Mouse (Mus musculus) liver, embryonic 16.5 days (tissue): ENCODE measurements around the gene Bhlhe40. TPM values are rescaled to one million over a fixed set of nuclear protein-coding genes. Genes with fewer than 3 reads are reported as not detected.

Experiments
- ATAC-seq: fragments of 200-750 bp; cut with Nextera tagmentation; 2 replicates; pipeline ENCODE4 v1.8.0; 2017; ENCODE audit warnings: low read depth, mild to moderate bottlenecking, moderate number of reproducible peaks, moderate library complexity
- H3K27ac ChIP-seq: fragments of 300-500 bp; sonication (generic); 2 replicates; pipeline ENCODE4 v1.5.1; 2014; ENCODE audit warnings: mild to moderate bottlenecking, low read length
- H3K27me3 ChIP-seq: fragments of 300-500 bp; sonication (generic); 2 replicates; pipeline ENCODE4 v1.6.1; 2014; ENCODE audit warnings: low read depth, low read length, mixed read lengths; ENCODE audit not compliant: control insufficient read depth, insufficient read depth
- H3K36me3 ChIP-seq: fragments of 300-500 bp; sonication (generic); 2 replicates; pipeline ENCODE4 v1.6.1; 2014; ENCODE audit warnings: mild to moderate bottlenecking; ENCODE audit not compliant: control insufficient read depth, insufficient read depth
- H3K4me1 ChIP-seq: fragments of 300-500 bp; sonication (generic); 2 replicates; pipeline ENCODE4 v1.6.1; 2014; ENCODE audit warnings: low read depth, low read length, mixed read lengths; ENCODE audit not compliant: control insufficient read depth
- H3K4me2 ChIP-seq: fragments of 300-500 bp; sonication (generic); 2 replicates; pipeline ENCODE4 v1.6.1; 2014; ENCODE audit warnings: low read depth, low read length, mixed read lengths
- H3K4me3 ChIP-seq: fragments of 300-500 bp; sonication (generic); 2 replicates; pipeline ENCODE4 v1.5.1; 2014; ENCODE audit warnings: low read depth, mild to moderate bottlenecking, low read length
- H3K9ac ChIP-seq: fragments of 300-500 bp; sonication (generic); 2 replicates; pipeline ENCODE4 v1.6.1; 2014; ENCODE audit warnings: low read depth, low read length
- H3K9me3 ChIP-seq: fragments of 300-500 bp; sonication (generic); replicated peaks from 2 replicates; pipeline ENCODE4 v1.6.1; 2016; ENCODE audit warnings: low read length; ENCODE audit not compliant: control insufficient read depth
- WGBS: fragments of 180-500 bp; shearing (Covaris S2); extraction: QIAGEN DNeasy Blood & Tissue Kit; methylation state at CpG from one replicate; pipeline ENCODE4 v1.1.7; 2014; ENCODE audit not compliant: insufficient replicate concordance; 5-methylcytosine and 5-hydroxymethylcytosine counted together
- polyA plus RNA-seq: library from polyadenylated mRNA; unstranded; fragments of >200 nt; fragmentation: Nextera tagmentation; extraction: Ambion mirVana; gene quantifications from 2 replicates; pipeline ENCODE4 v1.2.1, GENCODE M21; 2015

Bhlhe40 gene
- polyA plus RNA-seq, 1 experiment from 2014 or later: 21.3 TPM

DNA sequence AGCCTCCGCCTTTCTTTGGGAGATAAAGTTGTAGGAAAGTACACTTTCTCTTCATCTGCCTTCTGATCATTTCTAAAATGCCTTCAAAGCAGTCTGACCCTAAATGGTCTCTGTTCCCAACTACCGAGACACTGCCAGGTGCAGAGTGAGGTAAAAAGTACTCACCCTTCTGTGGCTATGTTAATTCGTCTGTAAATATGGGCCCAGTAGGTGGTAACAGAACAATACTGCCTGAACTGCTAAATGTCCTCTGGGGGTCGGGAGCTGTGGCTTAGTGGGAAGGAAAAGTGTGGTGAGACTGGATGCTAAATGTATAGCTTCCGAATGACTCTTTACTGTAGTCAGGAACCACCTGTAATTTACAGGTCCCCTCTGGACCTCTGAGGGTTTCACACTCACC lies 16.1 kb upstream of the Bhlhe40 start:
- 49% methylated on average over 5 of the region's 5 CpGs for WGBS
- no peak overlapping the region for H3K4me2 ChIP-seq
- H3K9me3 ChIP-seq: no peaks in the 10 kb centered on the region
- H3K4me1 ChIP-seq: no peaks in the 10 kb centered on the region
- no peaks in the 10 kb centered on the region for H3K27me3 ChIP-seq
- H3K4me3 ChIP-seq: no peak overlapping the region
- no peak overlapping the region for H3K9ac ChIP-seq
- no peak for ATAC-seq
- H3K36me3 ChIP-seq: no peaks in the 10 kb centered on the region
- H3K27ac ChIP-seq: no peak overlapping the region

DNA sequence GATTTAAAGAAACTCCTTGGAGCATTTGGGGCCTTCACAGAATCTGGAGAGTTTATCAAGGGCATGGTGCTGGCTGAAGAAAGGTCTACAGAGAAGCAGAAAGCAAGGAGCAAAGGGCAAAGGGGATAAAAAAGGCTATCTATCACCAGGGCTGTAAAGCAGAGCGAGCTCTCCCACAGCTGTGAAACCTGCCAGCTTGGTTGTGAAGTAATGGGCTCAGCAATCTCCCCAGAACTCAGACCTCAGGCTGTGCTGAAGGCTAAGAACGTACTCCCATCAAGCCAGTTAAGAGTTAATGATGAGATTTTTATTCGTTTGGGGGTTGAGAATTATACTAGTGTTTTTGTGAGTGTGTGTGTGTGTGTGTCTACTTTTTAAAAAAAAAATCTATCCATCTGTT lies 13.3 kb upstream of the Bhlhe40 start:
- Histone ChIP-seq H3K4me1 (no peaks in the 10 kb centered on the region), H3K27ac (no peak overlapping the region), H3K9me3 (no peaks in the 10 kb centered on the region), H3K4me3 (no peak overlapping the region), H3K27me3 (no peaks in the 10 kb centered on the region), H3K4me2 (no peak overlapping the region), H3K36me3 (no peaks in the 10 kb centered on the region), H3K9ac (no peak overlapping the region)
- no peak for ATAC-seq
- 38% methylated on average over 3 of the region's 3 CpGs for whole genome bisulfite sequencing

- Histone ChIP-seq H3K9ac (no peak overlapping the region), H3K4me1 (no peaks in the 10 kb centered on the region), H3K4me3 (no peak overlapping the region), H3K27me3 (no peaks in the 10 kb centered on the region), H3K27ac (no peak overlapping the region), H3K9me3 (no peaks in the 10 kb centered on the region), H3K4me2 (no peak overlapping the region), H3K36me3 (no peaks in the 10 kb centered on the region)
- 72% methylated on average over 6 of the region's 6 CpGs for WGBS
- ATAC-seq: no peak
Observed at GRCm38 (mm10) chr6:108648072-108648471, 12.4 kb upstream of the Bhlhe40 start.

DNA sequence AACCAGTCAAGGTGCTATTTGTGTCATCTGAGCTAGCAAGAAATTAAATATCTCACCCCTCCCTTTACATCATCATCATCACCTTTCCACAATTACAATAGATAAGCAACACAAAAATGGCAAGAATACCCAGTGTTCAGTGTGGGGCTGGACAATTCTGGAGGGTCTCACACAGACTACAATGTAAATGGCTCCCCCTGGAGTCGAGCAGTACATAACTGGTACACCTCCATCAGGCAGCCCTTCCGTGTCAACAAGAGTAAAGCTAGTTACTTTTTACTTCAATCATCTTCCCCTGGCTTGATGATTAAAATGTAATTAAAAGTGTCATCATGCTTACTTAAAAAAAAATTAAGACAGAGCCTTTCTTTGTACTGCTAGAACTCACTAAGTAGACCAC lies 4.6 kb upstream of the Bhlhe40 start:
- H3K9me3 ChIP-seq: no peaks in the 10 kb centered on the region
- no peaks in the 10 kb centered on the region for H3K4me1 ChIP-seq
- no peak overlapping the region for H3K4me3 ChIP-seq
- H3K9ac ChIP-seq: no peak overlapping the region
- no peak overlapping the region for H3K27ac ChIP-seq
- peaks cover 33% of the 10 kb centered on the region for H3K27me3 ChIP-seq
- no peak overlapping the region for H3K4me2 ChIP-seq
- no peaks in the 10 kb centered on the region for H3K36me3 ChIP-seq
- 32% methylated on average over 2 of the region's 2 CpGs for WGBS
- no peak for ATAC-seq

DNA sequence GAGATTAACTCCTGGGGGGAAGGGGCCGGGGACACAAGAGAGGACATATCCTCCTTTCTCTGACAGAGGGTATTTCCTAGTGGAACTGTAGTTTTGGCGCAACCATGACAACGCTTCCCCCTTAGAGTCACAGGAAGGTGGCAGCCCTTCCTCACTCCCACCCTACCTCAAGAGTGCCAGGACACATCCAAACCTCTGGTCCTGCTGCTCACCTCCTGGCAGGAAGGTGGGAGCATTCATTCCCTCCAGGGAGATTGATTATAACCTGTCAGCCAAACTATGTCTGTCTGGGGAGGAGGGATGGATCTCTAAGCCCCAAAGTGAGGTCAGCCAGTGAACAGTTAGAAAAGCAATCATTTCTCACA lies 2.4 kb upstream of the Bhlhe40 start:
- no peak for ATAC-seq
- Histone ChIP-seq H3K36me3 (no peaks in the 10 kb centered on the region), H3K27me3 (peaks cover 39% of the 10 kb centered on the region), H3K4me1 (no peaks in the 10 kb centered on the region), H3K9ac (no peak overlapping the region), H3K9me3 (no peaks in the 10 kb centered on the region), H3K4me2 (peak overlapping the region; percentile 64), H3K4me3 (no peak overlapping the region), H3K27ac (peak overlapping the region; percentile 91)
- WGBS: 29% methylated on average over 3 of the region's 3 CpGs

- no peaks in the 10 kb centered on the region for H3K36me3 ChIP-seq
- H3K27me3 ChIP-seq: peaks cover 39% of the 10 kb centered on the region
- H3K4me3 ChIP-seq: peak overlapping the region; percentile 65
- H3K27ac ChIP-seq: peak overlapping the region; percentile 91
- H3K4me2 ChIP-seq: peak overlapping the region; percentile 64
- ATAC-seq: peak; percentile 4
- H3K9me3 ChIP-seq: no peaks in the 10 kb centered on the region
- H3K4me1 ChIP-seq: no peaks in the 10 kb centered on the region
- WGBS: 2% methylated on average over 31 of the region's 31 CpGs
- peak overlapping the region; percentile 55 for H3K9ac ChIP-seq
Observed at GRCm38 (mm10) chr6:108658416-108659201, 1.8 kb upstream of the Bhlhe40 start.

GRCm38 (mm10) chr6:108659221-108659725 lies 1.2 kb upstream of the Bhlhe40 start:
- Histone ChIP-seq H3K4me3 (peak overlapping the region; percentile 65), H3K27me3 (peaks cover 39% of the 10 kb centered on the region), H3K27ac (peak overlapping the region; percentile 91), H3K4me1 (no peaks in the 10 kb centered on the region), H3K9me3 (no peaks in the 10 kb centered on the region), H3K4me2 (peak overlapping the region; percentile 64), H3K36me3 (no peaks in the 10 kb centered on the region), H3K9ac (peak overlapping the region; percentile 55)
- under 1% methylated on average over 36 of the region's 42 CpGs for WGBS
- ATAC-seq: peak; percentile 66

DNA sequence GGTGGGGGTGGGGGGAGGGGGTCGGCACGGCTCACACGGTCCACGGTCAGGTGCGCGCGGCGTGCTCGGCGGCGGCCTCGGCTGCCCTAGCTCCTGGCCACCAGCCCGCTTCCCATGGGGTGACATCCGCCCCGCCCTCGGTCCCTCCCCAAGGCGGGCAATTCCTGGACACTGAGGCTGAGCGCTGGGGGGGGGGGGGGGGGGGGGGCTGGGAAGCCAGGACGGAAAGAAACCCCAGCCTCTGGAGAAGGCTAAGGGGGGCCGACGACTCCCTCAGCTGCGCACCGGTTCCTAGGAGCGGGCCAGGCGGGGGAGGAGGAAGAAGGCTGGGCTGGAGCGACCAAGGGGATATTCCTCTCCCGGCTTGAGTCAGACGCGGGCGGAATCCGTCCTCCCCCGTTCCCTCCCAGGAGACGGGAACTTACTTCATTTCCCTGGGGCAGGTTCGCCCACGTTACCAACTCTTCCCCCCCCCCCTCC lies 663 bp upstream of the Bhlhe40 start:
- H3K27ac ChIP-seq: peak overlapping the region; percentile 91
- peak overlapping the region; percentile 65 for H3K4me3 ChIP-seq
- ATAC-seq: peak; percentile 79
- H3K4me1 ChIP-seq: no peaks in the 10 kb centered on the region
- peak overlapping the region; percentile 64 for H3K4me2 ChIP-seq
- H3K27me3 ChIP-seq: peaks cover 39% of the 10 kb centered on the region
- no peaks in the 10 kb centered on the region for H3K9me3 ChIP-seq
- H3K9ac ChIP-seq: peak overlapping the region; percentile 55
- no peaks in the 10 kb centered on the region for H3K36me3 ChIP-seq
- WGBS: 0% methylated on average over 22 of the region's 35 CpGs

GRCm38 (mm10) chr6:108660878-108661389 lies 505 bp downstream of the Bhlhe40 start:
- H3K4me3 ChIP-seq: peak overlapping the region; percentile 65
- peak overlapping the region; percentile 83 for H3K27ac ChIP-seq
- H3K4me2 ChIP-seq: peak overlapping the region; percentile 35
- H3K4me1 ChIP-seq: no peaks in the 10 kb centered on the region
- peak overlapping the region; percentile 53 for H3K9ac ChIP-seq
- H3K36me3 ChIP-seq: no peaks in the 10 kb centered on the region
- 2% methylated on average over 18 of the region's 18 CpGs for WGBS
- ATAC-seq: no peak
- H3K9me3 ChIP-seq: no peaks in the 10 kb centered on the region
- peaks cover 39% of the 10 kb centered on the region for H3K27me3 ChIP-seq
